Mouse (Mus musculus) T-cell, adult 2 months (primary cell): Measurements from ENCODE around the gene Ccdc85b.
"Not testable (repeated sequence)": the region's sequence is repeated elsewhere in the genome, so short reads cannot be mapped to it uniquely, and the experiment has no call there.

Experiments used
- DNase-seq: peaks from one replicate; pipeline ENCODE4 v3.0.0; 2022; ENCODE audit warnings: low spot score

Ccdc85b gene

DNA sequence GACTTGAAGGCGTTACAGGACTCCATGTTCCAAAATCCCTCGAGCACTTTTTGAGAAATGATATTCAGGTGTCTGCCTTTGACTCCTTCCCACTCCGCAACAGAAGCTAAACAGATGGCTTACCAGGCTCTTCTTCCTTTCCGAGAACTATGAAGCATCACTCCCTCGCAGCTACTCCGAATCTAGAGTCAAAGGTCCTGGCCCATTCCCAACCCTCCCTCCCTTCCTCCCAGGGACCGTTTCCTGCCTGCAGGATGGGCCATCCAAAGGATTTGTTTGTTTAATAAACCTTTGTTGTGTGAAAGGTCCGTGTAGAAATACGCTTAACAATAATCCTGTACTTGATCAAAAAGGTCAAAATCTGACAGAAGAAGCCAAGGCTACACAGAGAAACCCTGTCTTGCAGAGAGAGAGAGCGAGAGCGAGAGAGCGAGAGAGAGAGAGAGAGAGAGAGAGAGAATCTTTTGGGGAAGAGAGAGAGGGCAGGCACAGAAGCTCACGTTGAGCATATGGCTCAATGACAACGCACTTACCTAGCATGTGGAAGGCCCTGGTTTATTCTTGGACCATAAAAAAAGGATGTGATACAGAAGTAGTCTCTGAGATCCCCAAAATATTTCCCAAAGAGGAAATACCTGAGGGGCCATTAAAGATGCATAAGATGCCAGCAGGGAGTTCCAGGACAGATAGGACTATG is at the start of gene Ccdc85b:
TSS of gene Ccdc85b (minus strand) at position 149 of the 697 bp plus-strand sequence.
- DNase-seq = no peak

DNA sequence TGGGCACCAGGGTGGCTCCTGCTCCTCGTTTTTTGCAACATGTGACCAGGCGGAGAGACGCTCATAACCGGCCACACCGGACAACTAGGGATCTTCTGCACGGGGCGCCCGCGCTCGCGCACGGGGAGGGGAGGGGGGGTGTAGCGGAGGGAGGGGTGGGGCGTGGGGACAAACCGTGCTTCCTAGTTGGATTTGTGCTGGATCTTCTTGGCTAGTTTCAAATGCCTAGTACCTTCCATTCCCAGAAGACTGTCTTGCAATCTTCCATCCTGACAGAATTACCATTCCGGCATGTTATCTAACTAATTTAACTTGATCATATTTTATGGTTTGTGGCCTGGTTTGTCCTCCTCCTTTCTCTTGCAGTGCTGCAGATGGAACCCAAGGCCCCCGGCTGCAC is 46.0 kb upstream of the Ccdc85b start, which contains the start of gene 1700020D05Rik:
TSS of gene 1700020D05Rik (minus strand) at position 101 of the 400 bp plus-strand sequence.
- DNase-seq = no peak

DNA sequence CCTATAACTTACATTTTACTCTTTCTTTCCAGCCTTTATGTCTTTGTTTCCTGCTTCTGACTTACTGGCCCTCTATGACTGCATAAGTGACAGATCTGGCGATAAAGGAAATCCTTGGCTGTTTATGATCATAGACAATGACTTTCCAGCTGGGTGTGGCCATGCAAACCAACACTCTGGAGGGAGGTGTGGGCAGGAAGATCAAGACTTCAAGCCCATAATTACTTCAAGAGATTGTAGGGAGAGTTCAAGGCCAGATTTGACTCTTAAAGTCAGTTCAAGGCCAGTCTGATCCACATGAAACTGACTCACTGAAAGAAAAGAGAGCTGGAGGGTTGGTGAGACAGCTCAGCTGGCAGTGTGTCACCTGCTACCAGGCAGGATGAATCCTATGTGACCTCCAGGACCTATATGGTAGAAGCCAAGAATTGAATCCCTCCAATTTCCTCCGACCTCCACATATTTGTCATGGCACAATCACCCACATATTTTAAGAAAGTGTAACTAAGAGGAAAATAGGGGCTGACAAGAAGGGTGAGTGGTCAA is 42.7 kb upstream of the Ccdc85b start:
- no peak for DNase-seq

DNA sequence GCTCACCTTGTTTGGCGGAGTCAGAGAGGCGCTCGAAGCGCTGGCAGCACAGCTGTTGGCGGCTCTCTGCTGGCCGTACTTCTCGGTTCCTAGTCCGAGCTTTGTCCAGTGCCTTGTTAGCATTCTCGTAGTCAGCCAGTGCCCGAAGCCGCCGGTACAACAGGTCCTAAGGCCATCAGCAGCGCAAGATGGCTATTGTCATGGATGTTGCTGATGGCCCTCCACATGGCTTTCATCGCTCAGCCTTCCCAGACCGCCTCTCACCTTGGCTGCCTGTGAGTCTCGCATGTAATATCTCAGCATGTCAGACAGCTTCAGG is 38.3 kb upstream of the Ccdc85b start:
- no peak for DNase-seq

DNA sequence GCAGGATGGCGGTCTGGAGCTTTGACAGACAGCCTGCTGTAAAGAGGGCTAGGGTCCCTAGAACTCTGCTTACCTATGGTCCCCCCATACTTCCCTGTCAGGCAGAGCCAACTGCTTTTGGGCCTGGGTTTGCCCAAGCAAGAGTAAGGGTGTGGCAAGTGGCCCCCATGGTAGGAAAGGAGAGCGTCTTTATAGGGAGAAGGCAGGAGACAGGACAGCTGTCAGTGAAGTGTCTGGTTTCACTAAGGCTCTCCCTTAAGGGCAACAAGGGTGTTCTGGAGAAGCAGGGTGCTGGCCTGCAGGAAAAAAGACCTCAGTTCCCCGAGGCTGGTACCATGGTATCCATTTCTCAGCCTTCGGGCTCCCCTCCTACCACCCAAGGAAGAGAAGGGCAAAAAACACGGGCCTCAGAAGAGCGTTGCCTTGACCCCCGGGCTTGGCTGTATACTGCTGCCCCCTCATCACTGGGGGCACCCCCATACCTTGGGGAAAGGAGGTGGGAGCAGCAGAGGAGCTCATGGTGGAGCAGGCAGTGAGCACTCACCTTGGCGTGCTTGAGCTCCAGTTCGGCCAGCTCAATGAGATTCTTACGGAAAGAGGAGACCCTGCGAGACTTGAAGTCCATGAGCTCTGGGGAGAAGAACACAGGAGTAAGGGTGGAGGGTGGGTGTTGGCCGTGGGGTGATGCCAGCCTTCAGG is 37.8 kb upstream of the Ccdc85b start:
- DNase-seq = no peak

DNA sequence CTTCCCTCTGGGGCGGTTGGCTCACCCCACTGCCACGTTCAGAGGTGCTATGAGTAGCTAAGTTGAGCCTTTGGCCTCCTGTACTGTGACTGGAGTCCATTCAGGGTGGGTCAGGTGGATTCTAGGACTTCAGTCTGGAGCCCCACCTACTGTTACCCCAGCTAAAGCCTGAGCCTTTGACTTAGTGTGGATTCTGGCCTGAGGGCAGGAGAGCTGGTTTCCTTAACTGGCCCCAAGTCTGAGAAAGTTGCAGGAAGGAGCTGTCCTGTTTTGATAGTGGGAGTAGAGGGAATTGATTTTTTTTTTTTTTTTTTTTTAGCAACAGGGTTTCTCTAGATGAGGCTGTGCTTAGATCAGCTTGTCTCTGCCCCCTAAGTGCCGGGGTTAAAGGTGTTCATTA is 36.6 kb upstream of the Ccdc85b start:
- no peak for DNase-seq

DNA sequence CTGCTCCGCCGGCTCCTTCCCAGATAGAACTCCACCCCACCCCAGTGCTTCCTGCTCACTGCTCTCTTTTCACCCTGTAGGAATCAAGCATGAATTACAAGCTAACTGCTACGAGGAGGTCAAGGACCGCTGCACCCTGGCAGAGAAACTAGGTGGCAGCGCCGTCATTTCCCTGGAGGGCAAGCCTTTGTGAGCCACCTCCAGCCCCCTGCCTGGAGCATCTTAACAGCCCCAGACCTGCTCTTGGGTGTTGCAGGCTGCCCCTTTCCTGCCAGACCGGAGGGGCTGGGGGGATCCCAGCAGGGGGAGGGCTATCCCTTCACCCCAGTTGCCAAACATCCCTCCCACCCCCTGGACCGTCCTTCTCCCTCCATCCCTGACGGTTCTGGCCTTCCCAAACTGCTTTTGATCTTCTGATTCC is 35.6 kb upstream of the Ccdc85b start:
- not testable (repeated sequence) for DNase-seq

DNA sequence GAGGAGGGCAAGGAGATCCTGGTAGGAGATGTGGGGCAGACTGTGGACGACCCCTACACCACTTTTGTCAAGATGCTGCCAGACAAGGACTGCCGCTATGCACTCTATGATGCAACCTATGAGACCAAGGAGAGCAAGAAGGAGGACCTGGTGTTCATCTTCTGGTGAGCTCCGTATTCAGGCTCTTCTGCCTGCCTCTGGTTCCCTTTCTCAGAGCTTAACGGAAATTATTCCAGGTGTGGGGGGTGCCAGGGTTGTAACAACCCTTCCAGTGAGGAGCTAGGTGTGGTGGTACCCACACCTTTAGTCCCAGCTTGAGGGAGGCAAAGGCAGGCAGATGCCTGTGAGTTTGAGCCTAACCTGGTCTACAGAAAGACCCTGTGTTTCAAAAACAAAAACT is 34.9 kb upstream of the Ccdc85b start:
- no peak for DNase-seq

DNA sequence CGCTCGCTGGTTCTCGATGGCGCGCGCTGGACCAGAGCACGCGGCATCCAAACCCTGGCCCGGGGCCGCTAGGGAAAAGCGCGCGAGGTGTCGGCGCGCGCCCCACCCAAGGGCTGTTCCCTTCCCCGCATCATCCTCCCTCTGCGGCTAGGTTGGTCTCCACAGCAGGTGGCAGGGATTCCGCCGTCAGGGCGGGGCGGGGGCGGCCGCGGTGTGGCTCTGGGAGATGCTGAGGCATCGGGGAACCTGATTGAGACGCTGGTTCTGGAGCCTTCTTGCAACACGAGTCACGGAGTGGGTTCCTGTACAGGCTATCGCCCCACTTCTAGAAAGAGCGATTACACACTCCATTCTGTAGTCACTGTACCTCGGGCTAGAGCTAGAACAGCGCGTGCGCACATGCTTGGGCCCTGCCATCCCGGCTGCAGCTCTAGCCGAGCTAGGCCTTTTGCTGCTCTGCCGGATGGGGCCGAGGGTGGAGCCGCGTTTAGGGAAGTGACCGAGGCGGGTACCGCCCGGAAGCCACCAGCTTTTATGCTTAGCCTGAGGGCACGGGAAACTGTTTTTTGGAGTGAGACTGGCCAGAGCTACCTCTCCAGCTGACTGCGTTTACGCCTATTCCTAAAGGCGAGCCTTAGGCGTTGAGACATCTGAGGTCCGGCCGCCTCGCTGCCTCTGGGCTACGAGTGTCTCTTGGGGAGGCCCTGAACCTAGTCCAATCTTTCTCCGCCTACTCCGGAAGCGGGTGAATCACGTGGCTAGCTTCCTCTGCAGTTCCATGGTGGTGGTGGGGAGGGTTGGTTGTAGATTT is 33.4 kb upstream of the Ccdc85b start:
- peak; percentile 87 for DNase-seq

DNA sequence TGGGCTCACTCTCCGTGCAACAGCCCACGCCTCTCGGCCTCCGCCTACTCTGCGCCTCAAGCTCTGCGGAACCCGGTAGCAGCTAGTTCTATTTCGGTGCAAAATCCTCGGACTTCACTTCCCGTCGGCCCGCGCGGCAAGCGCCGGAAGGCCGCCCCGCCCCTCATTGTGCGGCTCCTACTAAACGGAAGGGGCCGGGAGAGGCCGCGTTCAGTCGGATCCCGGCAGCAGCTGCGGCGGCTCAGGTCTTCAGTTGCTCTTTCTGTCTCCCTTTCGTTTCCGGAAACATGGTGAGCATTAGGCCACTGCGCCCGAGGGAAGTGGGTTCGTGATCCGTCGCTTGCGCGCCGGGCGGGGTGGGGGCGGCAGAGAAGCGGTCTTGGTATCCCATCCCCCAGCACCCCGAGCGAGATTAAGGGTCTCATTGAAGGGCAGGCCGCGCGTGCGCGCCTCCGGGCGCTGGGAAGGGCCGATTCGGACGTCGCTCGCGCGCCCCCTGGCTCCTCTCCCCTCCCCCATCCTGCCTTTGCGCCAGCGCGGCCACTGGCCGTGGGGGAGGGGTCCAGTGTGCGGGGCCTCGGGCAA is 32.7 kb upstream of the Ccdc85b start, which contains the start of gene Cfl1:
TSS of gene Cfl1 (plus strand) at position 143 of the 585 bp plus-strand sequence.
- DNase-seq = peak; percentile 96

DNA sequence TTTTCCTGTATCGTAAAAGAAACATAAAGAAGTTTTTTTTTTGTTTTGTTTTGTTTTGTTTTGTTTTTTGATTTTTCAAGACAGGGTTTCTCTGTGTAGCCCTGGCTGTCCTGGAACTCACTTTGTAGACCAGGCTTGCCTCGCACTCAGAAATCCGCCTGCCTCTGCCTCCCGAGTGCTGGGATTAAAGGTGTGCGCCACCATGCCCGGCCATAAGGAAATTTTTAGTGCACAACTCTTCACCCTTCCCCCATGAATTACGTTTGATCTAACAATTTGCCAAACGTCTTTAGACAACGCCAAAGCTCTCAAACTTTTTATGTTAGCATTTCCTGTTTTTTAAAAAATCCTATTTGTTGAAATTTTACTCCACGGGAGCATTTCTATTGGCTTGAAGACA is 32.0 kb upstream of the Ccdc85b start:
- not testable (repeated sequence) for DNase-seq

DNA sequence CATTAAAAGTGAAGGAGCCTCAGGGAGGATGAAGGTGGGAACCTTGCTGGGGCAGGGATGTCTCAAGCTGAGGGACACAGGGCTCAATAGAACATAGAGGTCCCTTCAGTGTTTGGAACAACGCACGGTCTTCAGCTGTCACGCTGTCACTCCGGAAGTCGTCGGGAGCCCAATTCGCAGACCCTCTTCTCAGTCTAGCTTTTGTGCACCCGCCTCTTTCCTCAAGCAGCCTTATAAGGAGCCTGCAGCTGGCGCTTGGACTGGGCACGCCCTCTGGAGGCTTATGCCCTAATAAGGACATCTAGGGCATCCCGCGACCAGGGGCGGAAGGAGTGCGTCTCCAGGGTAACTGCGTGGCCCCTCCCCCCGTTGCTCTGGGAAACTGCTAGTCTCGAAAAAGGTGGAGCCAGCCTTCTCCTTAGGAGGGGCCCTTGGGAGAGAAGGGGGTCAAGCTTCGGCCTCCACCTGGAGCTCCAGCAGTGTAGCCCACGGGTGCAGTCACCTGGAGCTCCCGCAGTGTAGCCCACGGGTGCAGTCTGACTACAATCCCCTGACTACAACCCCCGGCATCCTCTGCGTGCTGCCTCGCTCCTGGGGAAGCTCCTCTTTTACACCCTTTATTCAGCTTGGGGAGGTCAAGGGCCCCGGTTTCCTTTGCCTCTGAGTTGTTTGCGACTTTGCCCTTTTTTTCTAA is 31.3 kb upstream of the Ccdc85b start:
- DNase-seq = peak; percentile 96

DNA sequence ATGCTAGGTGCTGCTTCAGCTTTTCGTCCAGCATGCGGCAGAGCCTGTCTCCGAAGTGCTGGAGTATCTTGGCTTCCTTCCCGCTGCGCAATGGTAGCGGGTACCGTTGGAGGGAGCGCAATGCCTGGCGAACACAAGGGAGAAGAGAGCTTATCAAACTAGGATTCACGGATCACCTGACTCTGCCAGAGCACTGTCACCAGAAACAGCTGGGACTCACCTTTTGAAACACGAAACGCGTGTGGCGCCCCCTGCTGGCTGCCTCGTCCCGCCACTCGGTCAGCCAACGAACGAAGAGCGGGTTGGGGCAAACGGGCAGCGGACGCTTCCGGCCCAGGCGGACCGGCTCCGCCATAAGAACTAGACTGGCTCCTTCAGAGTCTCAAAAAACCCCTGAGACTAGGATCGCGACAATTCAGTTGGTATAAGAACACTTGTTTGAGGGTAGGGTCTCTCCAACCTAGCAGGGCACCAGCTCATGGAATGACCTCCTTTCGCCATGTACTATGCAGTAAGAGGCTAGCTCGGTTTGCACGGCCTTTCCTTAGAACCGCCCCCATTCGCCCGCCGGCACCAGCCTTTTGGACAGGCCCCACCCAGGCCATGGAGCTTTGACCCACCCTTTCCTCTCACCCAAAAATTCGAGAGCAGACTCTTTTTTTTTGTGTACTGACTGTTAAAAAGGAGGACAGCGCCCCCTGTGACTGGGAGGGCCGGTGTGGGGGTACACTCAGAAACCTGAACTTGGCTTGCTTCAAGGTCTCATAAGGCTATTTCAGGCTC is 30.3 kb upstream of the Ccdc85b start, which contains the start of gene Mus81:
TSS of gene Mus81 (minus strand) at position 635 of the 783 bp plus-strand sequence.
- DNase-seq = peak; percentile 95

DNA sequence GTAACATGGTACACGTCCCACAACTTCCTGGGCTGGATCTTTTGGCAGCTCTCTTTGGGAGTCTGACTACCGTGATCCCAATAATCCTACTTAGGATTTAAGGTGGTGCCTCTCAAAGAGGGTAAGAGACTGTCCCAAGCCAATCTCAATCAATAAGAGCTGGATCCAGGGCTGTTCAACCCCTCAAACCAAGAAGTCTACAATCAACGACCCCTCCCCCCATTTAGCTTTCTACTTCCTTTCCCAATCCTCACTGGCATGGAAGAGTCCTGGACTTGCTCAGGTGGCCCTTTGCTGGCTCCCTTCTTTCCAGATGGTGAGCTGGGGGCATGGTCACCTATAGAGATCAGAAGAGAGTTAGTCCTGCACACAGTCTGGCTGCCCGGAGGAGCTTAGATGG is 29.1 kb upstream of the Ccdc85b start:
- DNase-seq = no peak

DNA sequence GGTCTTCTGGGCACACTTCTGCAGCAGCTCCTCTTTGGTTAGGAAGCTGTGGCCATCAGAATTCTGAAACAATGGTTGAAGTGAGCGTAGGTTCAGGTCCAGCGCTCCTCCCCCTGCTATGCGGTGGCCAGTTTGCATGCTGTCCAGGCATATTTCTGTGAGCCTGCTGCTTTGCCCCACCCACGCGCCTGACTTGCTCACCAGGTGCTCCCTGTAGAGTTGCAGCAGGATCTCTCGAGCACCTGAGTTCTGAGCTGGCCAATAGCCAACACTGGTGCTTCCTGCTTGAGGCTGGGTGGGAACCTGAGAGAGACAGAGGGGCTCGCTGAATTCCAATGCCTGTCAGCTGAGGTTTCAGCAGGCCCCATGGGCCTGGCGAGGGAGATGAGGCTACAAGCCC is 28.6 kb upstream of the Ccdc85b start:
- DNase-seq = no peak

DNA sequence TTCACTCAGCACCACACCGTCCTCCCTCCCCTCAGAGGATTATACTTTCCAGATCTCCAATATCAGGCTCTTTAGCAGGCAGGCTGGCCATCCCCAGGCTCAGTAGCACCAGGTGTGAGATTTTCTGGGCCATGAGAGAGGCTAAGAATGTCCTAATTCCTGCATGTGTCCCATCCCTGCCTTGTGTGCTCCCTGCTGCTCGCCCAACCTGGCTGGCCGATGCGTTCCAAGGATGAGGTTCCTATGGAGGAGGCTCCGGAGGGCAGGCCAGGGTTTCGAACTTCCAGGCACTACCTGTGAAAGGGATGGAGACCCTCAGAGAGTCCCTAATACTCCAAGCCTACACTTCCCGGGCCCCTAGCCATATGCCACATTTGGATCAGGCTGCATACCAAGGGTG is 28.1 kb upstream of the Ccdc85b start:
- no peak for DNase-seq

DNA sequence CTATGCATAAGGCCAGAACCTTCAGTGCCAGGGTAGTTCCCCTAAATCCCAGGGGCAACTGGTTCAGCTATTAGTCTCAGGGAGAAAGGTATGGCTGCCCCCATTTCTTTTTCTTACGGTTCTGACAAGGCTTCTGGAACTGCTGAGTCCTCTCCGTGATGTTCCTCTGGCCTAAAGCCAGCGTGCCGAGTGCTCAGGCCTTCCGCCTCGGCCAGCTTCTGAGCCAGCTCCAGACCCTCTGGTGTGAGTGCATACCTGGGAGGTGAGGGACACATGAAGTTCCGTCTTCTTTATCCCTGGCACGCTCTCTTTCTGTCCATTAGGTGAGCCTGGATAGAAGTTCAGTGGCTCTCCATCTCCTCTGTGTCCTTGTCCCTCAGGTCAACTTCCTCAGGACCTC is 27.7 kb upstream of the Ccdc85b start:
- no peak for DNase-seq

DNA sequence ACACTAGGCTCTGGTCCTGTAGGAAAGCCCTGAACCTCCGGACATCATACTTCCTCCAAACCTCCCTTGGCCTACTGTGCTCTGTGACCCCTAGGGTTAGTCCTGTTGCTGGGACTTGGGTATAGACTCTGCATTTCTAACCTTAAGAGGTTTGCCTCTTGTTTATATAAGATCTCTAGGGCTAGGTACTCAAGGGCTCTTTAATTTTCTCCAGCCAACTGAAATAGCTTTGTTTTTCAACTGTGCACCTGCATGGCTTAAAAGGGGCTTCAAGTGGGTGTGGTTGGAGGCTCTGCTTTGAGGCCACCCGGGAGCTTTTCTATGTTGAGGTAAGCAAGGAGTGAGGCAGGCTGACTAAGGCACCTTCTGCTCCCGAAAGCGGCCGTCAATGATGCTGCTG is 26.8 kb upstream of the Ccdc85b start:
- DNase-seq = no peak

DNA sequence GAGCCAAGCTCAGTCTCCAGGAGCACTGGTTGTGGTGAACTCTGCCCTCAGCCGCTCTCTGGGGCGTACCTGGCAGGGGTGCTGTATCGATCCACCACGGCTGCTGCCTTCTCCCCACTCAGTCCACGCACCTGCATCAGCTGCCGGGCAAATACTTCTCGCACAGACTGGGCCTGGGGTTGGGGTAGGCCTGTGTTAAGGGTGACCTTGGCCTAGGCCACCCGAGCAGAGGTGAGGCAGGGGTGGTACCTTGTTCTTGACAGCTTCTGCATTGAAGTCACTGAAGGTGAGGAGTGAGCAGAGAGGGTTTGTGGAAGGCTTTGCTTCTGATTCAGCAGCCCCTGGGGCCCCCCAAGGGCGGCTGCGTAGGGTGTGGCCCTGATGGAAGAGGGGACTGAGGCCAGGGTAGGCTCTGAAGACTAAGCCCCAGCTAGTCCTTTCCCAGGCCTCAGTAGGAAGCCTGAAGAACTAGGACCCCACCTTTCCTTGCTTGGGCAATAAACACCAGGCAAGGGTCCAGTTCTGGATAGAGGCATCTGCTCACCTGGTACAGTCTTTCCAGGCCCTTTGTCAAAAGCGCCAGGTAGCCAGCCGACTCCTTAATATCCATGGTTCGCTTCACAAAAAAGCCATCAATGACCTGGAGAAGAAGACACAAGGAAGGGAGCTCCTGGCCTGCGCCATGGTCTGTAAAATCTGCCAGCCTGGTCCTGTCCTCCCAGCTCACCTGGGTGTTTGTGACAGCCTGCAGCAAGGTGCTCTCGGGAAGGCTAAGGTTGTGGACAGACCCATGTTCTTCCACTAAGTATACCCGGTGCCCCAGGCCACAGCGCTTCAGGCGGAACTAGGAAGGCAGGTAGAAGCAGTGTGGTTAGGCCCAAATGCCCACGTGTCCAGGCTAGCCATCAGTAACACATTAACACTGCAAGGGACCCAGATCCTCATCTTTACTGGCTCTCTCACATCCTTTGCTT is 26.0 kb upstream of the Ccdc85b start:
- DNase-seq = no peak
